Mouse (Mus musculus) liver, postnatal 0 days (tissue): ENCODE measurements at regions not wholly inside any gene's neighbourhood (a gene's known extent, or its start where the extent isn't known, plus 50 kb on each side); places are given as distances from the start of the nearest gene placed in this dataset.

Source experiments
- ATAC-seq: fragments of 200-750 bp; cut with Nextera tagmentation; 2 replicates; pipeline ENCODE4 v1.8.0; 2017; ENCODE audit warnings: mild to moderate bottlenecking, moderate library complexity
- DNase-seq: peaks from one replicate; pipeline ENCODE4 v3.0.0-alpha.2; 2016
- H3K27ac ChIP-seq: fragments of 300-500 bp; sonication (generic); 2 replicates; pipeline ENCODE4 v1.5.1; 2014; ENCODE audit warnings: antibody characterized with exemption, moderate library complexity, mild to moderate bottlenecking, low read depth
- H3K27me3 ChIP-seq: fragments of 300-500 bp; sonication (generic); 2 replicates; pipeline ENCODE4 v1.6.1; 2014; ENCODE audit warnings: low read length, control low read depth, mixed read lengths; ENCODE audit not compliant: insufficient read depth
- H3K36me3 ChIP-seq: fragments of 300-500 bp; sonication (generic); replicated peaks from 2 replicates; pipeline ENCODE4 v1.6.1; 2014; ENCODE audit warnings: mild to moderate bottlenecking, control low read depth, low read length, moderate library complexity, mixed read lengths; ENCODE audit not compliant: insufficient read depth
- H3K4me1 ChIP-seq: fragments of 300-500 bp; sonication (generic); 2 replicates; pipeline ENCODE4 v1.6.1; 2014; ENCODE audit warnings: antibody characterized with exemption, mild to moderate bottlenecking, control low read depth; ENCODE audit not compliant: insufficient read depth
- H3K4me2 ChIP-seq: fragments of 300-500 bp; sonication (generic); 2 replicates; pipeline ENCODE4 v1.6.1; 2014; ENCODE audit warnings: low read depth, mild to moderate bottlenecking, low read length, moderate library complexity, mixed read lengths
- H3K4me3 ChIP-seq: fragments of 300-500 bp; sonication (generic); 2 replicates; pipeline ENCODE4 v1.5.1; 2014; ENCODE audit warnings: low read depth, low read length
- H3K9ac ChIP-seq: fragments of 300-500 bp; sonication (generic); replicated peaks from 2 replicates; pipeline ENCODE4 v1.6.1; 2014; ENCODE audit warnings: mild to moderate bottlenecking, moderate library complexity
- H3K9me3 ChIP-seq: fragments of 300-500 bp; sonication (generic); 2 replicates; pipeline ENCODE4 v1.6.1; 2016; ENCODE audit warnings: mild to moderate bottlenecking, control low read depth, low read length, mixed read lengths
- CTCF ChIP-seq: sonication (generic); IDR thresholded peaks from 2 replicates; pipeline ENCODE4 v1.5.1; 2016; ENCODE audit warnings: antibody characterized with exemption, low read depth
- EP300 ChIP-seq: IDR thresholded peaks from 2 replicates; pipeline ENCODE4 v1.6.1; 2016; ENCODE audit warnings: antibody characterized with exemption, low read depth, mild to moderate bottlenecking
- WGBS: fragments of 180-500 bp; shearing (Covaris S2); extraction: QIAGEN DNeasy Blood & Tissue Kit; methylation state at CpG from one replicate; pipeline ENCODE4 v1.1.7; 2014; ENCODE audit not compliant: insufficient replicate concordance; 5-methylcytosine and 5-hydroxymethylcytosine counted together

- Histone ChIP-seq H3K9me3 (no peaks in the 10 kb centered on the region), H3K27me3 (no peaks in the 10 kb centered on the region), H3K4me1 (no peaks in the 10 kb centered on the region), H3K4me3 (no peak overlapping the region), H3K9ac (no peak overlapping the region), H3K4me2 (no peak overlapping the region), H3K27ac (no peak overlapping the region), H3K36me3 (no peaks in the 10 kb centered on the region)
- ATAC-seq (no peak), DNase-seq (no peak)
- no peak for TF ChIP-seq EP300
- TF ChIP-seq CTCF: no peak
- WGBS: 49% methylated on average over 4 of the region's 4 CpGs
These were observed 464.5 kb downstream of the Nuf2 start for GRCm38 (mm10) chr1:169066795-169067194.

GRCm38 (mm10) chr1:169060627-169061026 is 470.6 kb downstream of the Nuf2 start:
- ATAC-seq: no peak
- H3K27ac ChIP-seq: no peak overlapping the region
- no peak overlapping the region for H3K9ac ChIP-seq
- TF ChIP-seq EP300 (no peak), CTCF (no peak)
- H3K36me3 ChIP-seq: no peaks in the 10 kb centered on the region
- H3K4me2 ChIP-seq: no peak overlapping the region
- H3K4me1 ChIP-seq: no peaks in the 10 kb centered on the region
- no peak overlapping the region for H3K4me3 ChIP-seq
- no peaks in the 10 kb centered on the region for H3K27me3 ChIP-seq
- 73% methylated on average over 6 of the region's 6 CpGs for WGBS
- DNase-seq: no peak
- H3K9me3 ChIP-seq: no peaks in the 10 kb centered on the region

GRCm38 (mm10) chr1:169060145-169060544 is 471.1 kb downstream of the Nuf2 start:
- Histone ChIP-seq H3K36me3 (no peaks in the 10 kb centered on the region), H3K4me1 (no peaks in the 10 kb centered on the region), H3K9me3 (no peaks in the 10 kb centered on the region), H3K4me2 (no peak overlapping the region), H3K27ac (no peak overlapping the region), H3K27me3 (no peaks in the 10 kb centered on the region), H3K9ac (no peak overlapping the region), H3K4me3 (no peak overlapping the region)
- TF ChIP-seq EP300 (no peak), CTCF (no peak)
- DNase-seq (no peak), ATAC-seq (no peak)
- WGBS: 74% methylated on average over 5 of the region's 5 CpGs

GRCm38 (mm10) chr1:169051863-169052257 is 479.4 kb downstream of the Nuf2 start:
- Histone ChIP-seq H3K9ac (no peak overlapping the region), H3K4me1 (no peaks in the 10 kb centered on the region), H3K4me2 (no peak overlapping the region), H3K27ac (no peak overlapping the region), H3K36me3 (no peaks in the 10 kb centered on the region), H3K9me3 (no peaks in the 10 kb centered on the region), H3K4me3 (no peak overlapping the region), H3K27me3 (no peaks in the 10 kb centered on the region)
- TF ChIP-seq CTCF (no peak), EP300 (no peak)
- DNase-seq (no peak), ATAC-seq (no peak)
- 69% methylated on average over 8 of the region's 8 CpGs for WGBS

- no peak overlapping the region for H3K27ac ChIP-seq
- no peak for ATAC-seq
- DNase-seq: no peak
- no peak for TF ChIP-seq CTCF
- no peak for TF ChIP-seq EP300
- no peak overlapping the region for H3K4me3 ChIP-seq
- no peaks in the 10 kb centered on the region for H3K9me3 ChIP-seq
- H3K36me3 ChIP-seq: no peaks in the 10 kb centered on the region
- H3K4me2 ChIP-seq: no peak overlapping the region
- no peaks in the 10 kb centered on the region for H3K27me3 ChIP-seq
- 54% methylated on average over 11 of the region's 11 CpGs for WGBS
- no peak overlapping the region for H3K9ac ChIP-seq
- H3K4me1 ChIP-seq: no peaks in the 10 kb centered on the region
These were observed 480.0 kb downstream of the Nuf2 start for GRCm38 (mm10) chr1:169051085-169051862.

GRCm38 (mm10) chr1:169049846-169050245 is 481.4 kb downstream of the Nuf2 start:
- DNase-seq: no peak
- H3K27ac ChIP-seq: no peak overlapping the region
- 86% methylated on average over 2 of the region's 2 CpGs for WGBS

More at GRCm38 (mm10) chr1:169049846-169050245, 481.4 kb downstream of the Nuf2 start:
- Histone ChIP-seq H3K27me3 (no peaks in the 10 kb centered on the region), H3K36me3 (no peaks in the 10 kb centered on the region), H3K9ac (no peak overlapping the region), H3K4me2 (no peak overlapping the region), H3K4me3 (no peak overlapping the region), H3K9me3 (no peaks in the 10 kb centered on the region), H3K4me1 (no peaks in the 10 kb centered on the region)
- no peak for TF ChIP-seq CTCF
- no peak for TF ChIP-seq EP300
- no peak for ATAC-seq
